Mouse (Mus musculus) heart, postnatal 0 days (tissue): Measurements from ENCODE around the gene Gm20696.

Experiments
- CTCF ChIP-seq: IDR thresholded peaks from 2 replicates; pipeline ENCODE4 v1.5.1; 2016; ENCODE audit warnings: antibody characterized with exemption, control low read depth, low read depth
- EP300 ChIP-seq: IDR thresholded peaks from 2 replicates; pipeline ENCODE4 v1.6.1; 2016; ENCODE audit warnings: antibody characterized with exemption, low read depth

DNA sequence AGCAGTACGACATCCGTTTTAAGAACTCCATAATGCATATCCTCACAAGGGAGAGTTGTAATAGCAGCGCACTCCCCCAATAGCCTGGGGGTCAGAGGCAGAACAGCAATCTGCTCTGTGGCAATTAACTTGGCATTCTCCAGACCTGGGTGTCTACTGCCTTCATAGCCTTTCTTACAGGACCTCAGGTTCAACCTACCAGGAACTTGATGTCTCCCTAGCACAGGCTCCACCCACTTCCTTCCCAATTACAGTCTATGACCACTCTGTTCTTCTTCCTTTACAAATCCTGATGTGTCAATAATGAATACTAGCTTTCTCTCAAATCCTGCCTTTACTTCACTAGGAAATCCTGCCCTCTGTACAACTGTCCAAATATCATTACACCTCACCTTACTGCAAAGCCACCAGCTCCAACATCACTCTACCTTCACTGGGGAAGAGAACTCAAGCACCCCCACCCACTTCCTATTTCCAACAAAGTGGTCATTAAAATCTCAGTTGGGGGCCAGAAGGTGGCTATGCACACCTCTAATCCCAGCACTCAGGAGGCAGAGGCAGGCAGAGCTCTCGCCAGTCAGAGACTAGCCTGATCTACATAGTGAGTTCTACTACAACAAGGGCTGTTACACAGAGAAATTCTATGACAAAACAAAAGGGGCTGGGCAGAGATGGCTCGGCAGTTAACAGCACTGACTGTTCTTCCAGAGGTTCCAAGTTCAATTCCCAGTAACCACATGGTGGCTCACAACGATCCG, 212.7 kb downstream of the Gm20696 start:
- TF ChIP-seq CTCF (no peak), EP300 (no peak)
